Mouse (Mus musculus) spleen, adult 2 months (tissue): ENCODE measurements around the gene Swap70.

Experiments
- CTCF ChIP-seq: fragments of 200-500 bp; IDR thresholded peaks from 2 replicates; pipeline ENCODE4 v1.5.1; 2011; ENCODE audit warnings: mild to moderate bottlenecking, inconsistent platforms; ENCODE audit not compliant: insufficient read depth, insufficient read length, insufficient replicate concordance; ENCODE audit errors: extremely low read depth
- POLR2A ChIP-seq: fragments of 200-500 bp; IDR thresholded peaks from 2 replicates; pipeline ENCODE4 v1.6.1; 2011; ENCODE audit warnings: low read depth, low read length, inconsistent platforms

GRCm38 (mm10) chr7:110317412-110317811 is 95.9 kb downstream of the Swap70 start:
- TF ChIP-seq CTCF (no peak), POLR2A (no peak)
